Mouse (Mus musculus) midbrain, embryonic 13.5 days (tissue): ENCODE data around the gene Pard3b. TPM values are rescaled to one million over a fixed set of nuclear protein-coding genes. Genes with fewer than 3 reads are reported as not detected.

ENCODE experiments used
- ATAC-seq: fragments of 200-750 bp; cut with Nextera tagmentation; 2 replicates; pipeline ENCODE4 v1.8.0; 2017; ENCODE audit warnings: mild to moderate bottlenecking, moderate TSS enrichment, moderate library complexity
- H3K27ac ChIP-seq: fragments of 300-500 bp; sonication (generic); 2 replicates; pipeline ENCODE4 v1.5.1; 2015; ENCODE audit warnings: inconsistent platforms, mild to moderate bottlenecking, moderate library complexity
- H3K27me3 ChIP-seq: fragments of 300-500 bp; sonication (generic); 2 replicates; pipeline ENCODE4 v1.6.1; 2015; ENCODE audit warnings: mild to moderate bottlenecking, inconsistent platforms
- H3K36me3 ChIP-seq: fragments of 300-500 bp; sonication (generic); 2 replicates; pipeline ENCODE4 v1.6.1; 2015; ENCODE audit warnings: mild to moderate bottlenecking, inconsistent platforms
- H3K4me1 ChIP-seq: fragments of 300-500 bp; sonication (generic); replicated peaks from 2 replicates; pipeline ENCODE4 v1.6.1; 2015; ENCODE audit warnings: inconsistent platforms
- H3K4me2 ChIP-seq: fragments of 300-500 bp; sonication (generic); replicated peaks from 2 replicates; pipeline ENCODE4 v1.6.1; 2015; ENCODE audit warnings: moderate library complexity, mild to moderate bottlenecking, inconsistent platforms
- H3K4me3 ChIP-seq: fragments of 300-500 bp; sonication (generic); replicated peaks from 2 replicates; pipeline ENCODE4 v1.5.1; 2015; ENCODE audit warnings: mild to moderate bottlenecking, inconsistent platforms
- H3K9ac ChIP-seq: fragments of 300-500 bp; sonication (generic); replicated peaks from 2 replicates; pipeline ENCODE4 v1.6.1; 2015; ENCODE audit warnings: mild to moderate bottlenecking, inconsistent platforms
- H3K9me3 ChIP-seq: fragments of 300-500 bp; sonication (generic); 2 replicates; pipeline ENCODE4 v1.6.1; 2016; ENCODE audit warnings: mild to moderate bottlenecking, inconsistent platforms
- WGBS: fragments of 180-500 bp; shearing (Covaris S2); methylation state at CpG from one replicate; pipeline ENCODE4 v1.1.7; 2015; 5-methylcytosine and 5-hydroxymethylcytosine counted together
- polyA plus RNA-seq: library from polyadenylated mRNA; unstranded; fragments of >200 nt; fragmentation: Nextera tagmentation; extraction: Ambion mirVana; gene quantifications from 2 replicates; pipeline ENCODE4 v1.2.1, GENCODE M21; 2015

Pard3b gene
- polyA plus RNA-seq, 1 experiment from 2014 or later, result 9.4 TPM

DNA sequence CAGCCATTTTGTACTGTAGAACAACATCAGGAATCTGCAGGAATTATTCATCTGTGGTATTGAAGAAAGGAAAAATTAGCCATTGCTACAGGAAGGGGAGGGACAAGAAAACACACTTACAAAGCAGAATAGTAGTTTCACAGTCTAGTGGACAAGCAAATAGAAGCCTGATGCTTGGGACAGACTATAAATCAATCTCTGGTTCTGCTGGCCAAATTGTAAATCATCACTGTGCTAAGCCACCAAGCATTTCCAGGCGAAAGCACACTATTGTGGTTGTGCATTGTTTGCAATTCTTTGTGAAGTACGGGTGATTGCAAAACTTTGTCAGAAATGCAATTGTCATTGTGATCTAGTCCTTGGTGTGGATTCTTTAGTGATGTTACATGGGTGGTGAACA lies 786.7 kb downstream of the Pard3b start:
- Histone ChIP-seq H3K4me2 (no peak overlapping the region), H3K36me3 (no peaks in the 10 kb centered on the region), H3K27ac (no peak overlapping the region), H3K4me3 (no peak overlapping the region), H3K9ac (no peak overlapping the region), H3K4me1 (peaks cover 8% of the 10 kb centered on the region), H3K27me3 (no peaks in the 10 kb centered on the region), H3K9me3 (no peaks in the 10 kb centered on the region)
- no peak for ATAC-seq
- 81% methylated on average over 2 of the region's 2 CpGs for WGBS

DNA sequence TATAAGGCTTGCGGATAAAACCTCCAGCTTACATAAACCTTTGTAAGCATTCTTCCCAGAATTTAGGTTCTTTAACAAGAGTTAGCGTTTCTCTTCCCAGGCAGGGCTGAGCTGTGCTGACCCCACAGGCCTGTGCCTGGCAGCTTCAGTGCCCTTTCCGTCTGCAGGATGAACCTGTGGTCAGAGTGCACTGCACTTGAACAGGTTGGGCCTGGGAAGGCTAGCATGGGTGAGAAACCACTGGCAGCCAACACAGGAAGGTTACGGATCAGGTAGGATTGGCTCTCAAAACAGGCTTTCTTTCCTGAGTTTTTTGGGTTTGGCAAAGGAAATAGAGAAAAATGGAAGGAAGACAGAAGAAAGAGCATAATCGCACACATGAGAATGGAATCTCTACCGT lies 790.1 kb downstream of the Pard3b start:
- ATAC-seq, result no peak
- H3K9ac ChIP-seq, result no peak overlapping the region
- H3K4me1 ChIP-seq, result peaks cover 8% of the 10 kb centered on the region

DNA sequence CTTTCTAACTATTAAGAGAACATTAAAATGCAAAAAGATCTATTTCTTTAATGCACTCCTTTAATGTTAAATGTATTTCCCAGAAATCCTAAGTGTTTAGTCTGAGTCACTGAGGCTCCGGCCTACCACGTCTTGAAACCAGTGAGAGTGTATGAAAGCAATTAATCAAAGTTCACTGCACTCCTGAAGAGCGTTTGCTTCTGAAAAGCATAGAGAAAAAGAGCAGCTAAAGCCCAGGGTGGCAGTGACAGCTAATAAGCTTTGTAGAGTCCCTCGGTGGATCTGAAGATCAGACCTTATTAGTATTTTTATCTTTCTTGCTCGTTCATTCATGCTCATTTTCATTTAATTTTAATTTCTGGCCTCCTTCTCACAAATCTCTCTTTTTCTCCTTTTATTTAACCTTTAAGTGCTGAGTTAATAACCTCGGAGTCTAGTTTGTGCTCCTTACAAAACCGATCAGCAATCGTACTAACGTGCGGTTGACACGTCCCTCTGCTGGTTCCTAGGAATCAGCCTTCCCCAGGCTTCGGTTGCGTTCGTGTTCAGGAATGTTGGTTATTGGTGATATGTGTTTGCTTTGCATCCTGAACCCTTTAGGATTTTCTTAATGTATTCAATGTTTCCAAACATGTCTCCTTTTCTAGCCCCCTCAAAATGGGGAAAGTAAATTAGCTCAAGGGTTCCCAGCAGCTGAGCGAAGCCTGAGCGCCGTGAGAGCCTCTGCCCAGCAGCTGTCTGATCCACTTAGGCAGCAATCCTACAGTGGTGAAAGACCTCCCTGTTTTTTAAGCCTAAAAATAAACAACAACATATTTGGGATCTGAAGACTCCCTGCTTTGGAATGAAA lies 790.9 kb downstream of the Pard3b start:
- H3K4me3 ChIP-seq, result no peak overlapping the region
- ATAC-seq, result peak; percentile 53; the same call in 1 of the 2 replicates
- peaks cover 8% of the 10 kb centered on the region for H3K4me1 ChIP-seq
- H3K36me3 ChIP-seq, result no peaks in the 10 kb centered on the region
- H3K27ac ChIP-seq, result no peak overlapping the region; the same call in 1 of the 2 replicates
- H3K27me3 ChIP-seq, result no peaks in the 10 kb centered on the region
- 36% methylated on average over 17 of the region's 17 CpGs for WGBS
- no peaks in the 10 kb centered on the region for H3K9me3 ChIP-seq
- H3K9ac ChIP-seq, result no peak overlapping the region
- H3K4me2 ChIP-seq, result peak overlapping the region; percentile 11

More for the DNA sequence above, 790.1 kb downstream of the Pard3b start:
- H3K27ac ChIP-seq, result no peak overlapping the region
- H3K4me3 ChIP-seq, result no peak overlapping the region
- H3K4me2 ChIP-seq, result no peak overlapping the region
- WGBS, result 71% methylated on average over 6 of the region's 6 CpGs
- no peaks in the 10 kb centered on the region for H3K36me3 ChIP-seq
- no peaks in the 10 kb centered on the region for H3K27me3 ChIP-seq
- H3K9me3 ChIP-seq, result no peaks in the 10 kb centered on the region

DNA sequence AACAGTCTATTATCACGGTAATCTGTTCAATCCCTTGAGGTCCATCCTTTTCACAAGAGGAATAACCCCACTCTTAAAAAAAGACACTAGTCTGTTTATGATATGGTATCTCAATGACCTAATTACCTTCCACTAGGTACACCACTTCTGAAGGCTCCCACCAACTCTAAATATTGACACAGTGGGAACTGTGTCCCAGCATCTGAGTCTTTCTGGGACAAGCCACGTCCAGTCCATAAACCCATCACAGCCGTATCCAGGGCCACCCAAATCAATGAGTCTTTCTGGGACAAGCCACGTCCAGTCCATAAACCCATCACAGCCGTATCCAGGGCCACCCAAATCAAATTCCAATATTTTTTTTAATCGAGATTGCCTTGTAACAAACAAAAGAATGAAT lies 792.4 kb downstream of the Pard3b start:
- H3K9me3 ChIP-seq, result no peaks in the 10 kb centered on the region
- H3K9ac ChIP-seq, result no peak overlapping the region
- no peak overlapping the region for H3K4me3 ChIP-seq
- peaks cover 8% of the 10 kb centered on the region for H3K4me1 ChIP-seq
- no peaks in the 10 kb centered on the region for H3K36me3 ChIP-seq
- ATAC-seq, result no peak
- WGBS, result 70% methylated on average over 6 of the region's 6 CpGs
- H3K27me3 ChIP-seq, result no peaks in the 10 kb centered on the region
- H3K27ac ChIP-seq, result no peak overlapping the region
- no peak overlapping the region for H3K4me2 ChIP-seq

DNA sequence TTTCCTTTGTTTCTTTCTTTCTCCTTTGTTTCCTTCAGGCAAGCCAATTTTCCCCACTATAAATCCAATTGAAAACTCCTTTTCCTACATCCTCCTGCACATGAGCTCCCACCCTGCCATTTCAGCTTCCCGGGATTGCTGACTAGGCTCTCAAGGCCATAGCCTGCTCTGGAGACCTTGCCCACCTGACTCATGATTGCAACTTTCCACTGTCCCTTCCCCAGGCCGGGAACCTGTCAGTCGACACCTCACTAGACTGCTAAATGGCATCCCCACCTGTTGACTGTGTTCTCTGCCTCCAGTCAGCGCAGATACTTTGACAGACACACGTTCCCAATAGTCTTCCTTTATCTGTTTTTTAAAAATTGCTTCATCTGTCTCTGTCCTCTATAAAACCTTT lies 795.3 kb downstream of the Pard3b start:
- Histone ChIP-seq H3K4me1 (peaks cover 6% of the 10 kb centered on the region), H3K4me3 (no peak overlapping the region), H3K4me2 (no peak overlapping the region), H3K27me3 (no peaks in the 10 kb centered on the region), H3K27ac (no peak overlapping the region), H3K9me3 (no peaks in the 10 kb centered on the region), H3K9ac (no peak overlapping the region), H3K36me3 (no peaks in the 10 kb centered on the region)
- 81% methylated on average over 5 of the region's 5 CpGs for WGBS
- no peak for ATAC-seq

DNA sequence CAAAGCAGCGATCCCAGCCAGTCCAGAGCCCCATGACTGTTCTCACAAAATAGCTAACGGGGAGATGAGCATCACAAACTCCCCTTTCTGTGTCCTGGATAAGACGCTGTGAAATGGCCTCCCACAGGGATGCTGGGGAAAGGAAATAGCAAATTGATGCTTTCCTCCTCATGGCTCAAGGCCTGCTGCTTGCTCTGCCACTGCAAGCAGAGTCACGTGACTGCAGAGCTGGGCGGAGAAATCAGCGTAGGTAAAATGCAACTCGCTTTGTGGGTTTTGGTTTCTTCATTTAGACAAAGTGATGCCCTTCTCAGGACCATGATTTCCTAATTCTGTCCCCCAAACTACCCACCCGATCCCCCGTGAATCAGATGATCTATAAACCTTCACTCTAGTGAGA lies 797.2 kb downstream of the Pard3b start:
- Histone ChIP-seq H3K4me2 (no peak overlapping the region), H3K27me3 (no peaks in the 10 kb centered on the region), H3K4me1 (no peaks in the 10 kb centered on the region), H3K36me3 (no peaks in the 10 kb centered on the region), H3K27ac (0 out of 2 replicates have a peak overlapping the region, but pooled peaks have one; percentile 5), H3K9me3 (no peaks in the 10 kb centered on the region), H3K4me3 (no peak overlapping the region), H3K9ac (no peak overlapping the region)
- ATAC-seq, result no peak
- 49% methylated on average over 9 of the region's 9 CpGs for WGBS

DNA sequence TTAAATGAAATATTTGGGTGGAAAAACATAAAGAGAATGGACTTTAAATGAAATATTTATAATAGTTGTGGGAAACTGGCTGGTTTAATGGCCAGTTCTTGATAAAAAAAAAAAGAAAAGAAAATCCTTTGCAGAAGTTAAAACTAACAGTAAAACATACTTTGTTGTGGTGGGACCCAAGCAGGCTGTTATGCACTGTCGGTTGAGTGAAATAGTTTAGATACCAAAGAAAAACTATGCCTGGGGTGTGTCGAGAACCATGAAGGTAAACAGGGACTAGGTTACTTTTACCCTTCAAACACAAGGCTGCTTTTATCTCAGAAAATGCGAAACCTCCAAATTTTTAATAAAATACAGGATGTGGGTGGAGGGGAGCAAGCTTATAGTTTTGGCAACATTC lies 797.7 kb downstream of the Pard3b start:
- WGBS, result 93% methylated on average over 3 of the region's 3 CpGs
- no peak for ATAC-seq
- no peak overlapping the region for H3K4me2 ChIP-seq

DNA sequence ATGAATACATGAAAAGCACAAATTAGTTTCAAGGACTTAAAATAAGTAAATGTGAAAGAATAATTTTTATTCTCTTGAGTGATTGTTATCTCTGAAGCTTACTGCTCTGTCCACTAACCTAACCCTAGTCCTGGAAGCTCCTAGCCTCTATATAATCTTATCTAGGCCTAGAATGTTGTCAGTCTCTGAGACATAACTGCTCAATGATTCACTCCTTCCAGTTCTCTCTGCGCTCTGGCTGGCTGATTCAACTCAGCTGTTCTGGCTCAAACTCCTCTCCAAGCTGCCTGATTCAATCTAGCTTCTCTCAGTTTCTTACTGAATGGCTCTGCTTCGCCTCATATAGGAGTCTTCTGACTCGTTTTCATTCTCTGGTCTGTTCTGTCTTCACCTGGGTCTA lies 798.9 kb downstream of the Pard3b start:
- no peak for ATAC-seq
- Histone ChIP-seq H3K4me1 (no peaks in the 10 kb centered on the region), H3K36me3 (no peaks in the 10 kb centered on the region), H3K27ac (no peak overlapping the region), H3K9me3 (no peaks in the 10 kb centered on the region), H3K27me3 (no peaks in the 10 kb centered on the region), H3K4me3 (no peak overlapping the region), H3K9ac (no peak overlapping the region), H3K4me2 (no peak overlapping the region)
- WGBS, result 82% methylated on average over 3 of the region's 3 CpGs

More for the DNA sequence above, 797.7 kb downstream of the Pard3b start:
- H3K9ac ChIP-seq, result no peak overlapping the region
- H3K4me1 ChIP-seq, result no peaks in the 10 kb centered on the region
- H3K9me3 ChIP-seq, result no peaks in the 10 kb centered on the region
- H3K36me3 ChIP-seq, result no peaks in the 10 kb centered on the region
- H3K27ac ChIP-seq, result no peak overlapping the region
- H3K27me3 ChIP-seq, result no peaks in the 10 kb centered on the region
- H3K4me3 ChIP-seq, result no peak overlapping the region

DNA sequence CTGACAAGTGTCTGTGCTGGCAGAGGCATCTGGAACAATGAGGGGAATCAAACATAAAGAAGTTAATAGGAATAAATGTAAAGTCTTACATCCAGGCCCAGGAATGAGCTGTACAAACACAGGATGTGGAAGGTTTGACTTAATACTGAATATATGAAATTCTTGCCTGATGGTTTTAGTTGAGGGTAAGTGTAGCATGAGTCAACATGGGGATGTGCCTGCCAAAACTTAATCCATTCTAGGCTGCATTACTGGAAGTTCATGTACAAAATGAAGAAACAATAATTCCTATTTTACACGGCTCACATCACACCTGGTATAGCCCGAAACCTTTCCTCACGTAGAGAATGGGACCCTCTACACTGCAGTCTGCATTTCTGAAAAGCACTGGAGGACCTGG lies 805.8 kb downstream of the Pard3b start:
- 95% methylated on average over 3 of the region's 3 CpGs for WGBS
- H3K4me2 ChIP-seq, result no peak overlapping the region
- ATAC-seq, result no peak
- no peaks in the 10 kb centered on the region for H3K27me3 ChIP-seq
- H3K9me3 ChIP-seq, result no peaks in the 10 kb centered on the region
- no peak overlapping the region for H3K4me3 ChIP-seq
- H3K36me3 ChIP-seq, result no peaks in the 10 kb centered on the region
- no peaks in the 10 kb centered on the region for H3K4me1 ChIP-seq
- H3K27ac ChIP-seq, result no peak overlapping the region
- no peak overlapping the region for H3K9ac ChIP-seq

DNA sequence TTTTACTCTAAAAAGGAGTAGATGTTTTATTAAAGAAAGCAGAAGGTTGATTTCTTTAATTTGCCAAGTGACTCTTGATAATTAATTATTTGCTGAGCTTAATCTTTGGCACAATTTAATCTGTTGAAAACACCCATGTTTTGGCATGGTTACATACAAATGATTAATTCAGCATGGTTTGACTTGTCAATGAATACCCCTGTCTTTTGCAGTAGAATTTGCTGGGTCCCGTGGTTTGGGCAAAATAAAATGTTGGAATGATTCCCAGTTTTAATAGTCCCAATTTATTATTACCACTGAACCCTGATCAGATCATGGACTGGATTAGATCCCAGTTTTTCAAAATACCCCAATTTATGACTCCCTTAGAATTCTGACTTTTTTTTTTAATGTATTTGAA lies 808.2 kb downstream of the Pard3b start:
- 89% methylated on average over 1 of the region's 1 CpGs for WGBS
- Histone ChIP-seq H3K27me3 (no peaks in the 10 kb centered on the region), H3K36me3 (no peaks in the 10 kb centered on the region), H3K27ac (no peak overlapping the region), H3K4me1 (no peaks in the 10 kb centered on the region), H3K4me3 (no peak overlapping the region), H3K9me3 (no peaks in the 10 kb centered on the region), H3K4me2 (no peak overlapping the region), H3K9ac (no peak overlapping the region)
- ATAC-seq, result no peak

DNA sequence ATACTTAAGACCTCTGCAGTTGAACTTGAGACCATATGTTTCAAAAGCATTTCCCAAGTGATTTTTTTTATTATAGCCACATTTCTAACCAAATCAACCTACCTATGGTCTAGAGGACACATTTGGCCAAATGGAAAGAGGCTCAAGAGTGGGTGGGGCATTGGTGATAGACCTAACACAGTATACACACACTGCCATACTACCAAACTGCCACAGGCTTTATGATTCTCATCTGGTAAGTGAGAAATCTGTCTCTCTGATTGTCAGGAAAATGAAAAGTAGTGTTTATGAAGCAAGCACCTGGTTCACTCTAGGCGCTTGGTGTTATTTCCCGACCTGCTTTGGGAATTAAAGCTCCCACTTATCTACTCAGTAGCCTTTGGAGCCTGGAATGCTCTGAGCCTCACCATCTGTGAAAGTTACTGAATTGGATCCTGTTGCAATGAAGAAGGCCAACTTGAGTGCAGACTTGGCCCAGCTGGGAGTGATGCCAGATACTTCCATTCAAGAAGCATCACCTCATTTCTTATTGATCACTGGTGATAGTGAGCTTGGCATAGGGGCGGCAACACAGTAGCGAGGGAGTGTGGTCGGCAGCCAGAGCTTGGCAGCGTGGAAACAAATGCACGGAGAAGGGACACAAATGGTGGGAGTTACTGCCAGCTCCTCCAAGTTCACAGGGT lies 810.7 kb downstream of the Pard3b start:
- ATAC-seq, result no peak
- no peaks in the 10 kb centered on the region for H3K9me3 ChIP-seq
- H3K27ac ChIP-seq, result no peak overlapping the region
- no peaks in the 10 kb centered on the region for H3K27me3 ChIP-seq
- no peaks in the 10 kb centered on the region for H3K36me3 ChIP-seq
- H3K4me1 ChIP-seq, result no peaks in the 10 kb centered on the region
- WGBS, result 94% methylated on average over 7 of the region's 7 CpGs
- H3K4me2 ChIP-seq, result no peak overlapping the region
- H3K4me3 ChIP-seq, result no peak overlapping the region
- H3K9ac ChIP-seq, result no peak overlapping the region

DNA sequence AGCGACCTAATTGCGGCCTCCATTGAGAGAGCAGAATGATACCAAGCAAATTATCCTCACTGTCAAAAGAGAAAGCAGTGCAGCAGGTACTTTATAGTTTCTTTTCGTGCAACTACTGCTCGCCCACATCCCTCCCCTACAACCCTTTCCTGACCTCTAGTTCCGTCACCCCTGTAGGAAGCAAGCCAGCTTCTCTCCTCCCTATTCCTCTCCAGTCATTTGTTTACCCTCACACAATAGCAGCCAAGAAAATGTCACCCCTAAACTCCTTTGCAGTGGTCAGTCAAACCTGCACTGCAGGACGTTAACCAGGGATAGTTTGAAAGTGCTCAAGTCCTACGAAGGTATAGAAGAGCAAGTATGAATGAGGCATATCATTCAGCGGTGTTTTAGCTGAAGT lies 826.9 kb downstream of the Pard3b start:
- no peak overlapping the region for H3K27ac ChIP-seq
- H3K4me1 ChIP-seq, result 0 out of 2 replicates have a peak, but pooled peaks cover 3% of the 10 kb centered on the region
- ATAC-seq, result no peak
- no peak overlapping the region for H3K4me2 ChIP-seq
- H3K27me3 ChIP-seq, result no peaks in the 10 kb centered on the region
- 65% methylated on average over 8 of the region's 8 CpGs for WGBS
- H3K9ac ChIP-seq, result no peak overlapping the region
- H3K4me3 ChIP-seq, result no peak overlapping the region
- no peaks in the 10 kb centered on the region for H3K9me3 ChIP-seq
- H3K36me3 ChIP-seq, result no peaks in the 10 kb centered on the region
